Mouse (Mus musculus) G1E-ER4 (cell line): ENCODE data around the gene Flrt3. TPM values are rescaled to one million over a fixed set of nuclear protein-coding genes. Genes with fewer than 3 reads are reported as not detected.

Experiments used
- GATA1 ChIP-seq: IDR thresholded peaks from one replicate; pipeline ENCODE4 v1.8.0; 2012; ENCODE audit warnings: low read length, inconsistent platforms
- polyA plus RNA-seq: library from polyadenylated mRNA; stranded (reverse); fragments of >175 nt; gene quantifications from 2 replicates; pipeline ENCODE4 v1.2.3, GENCODE M21; 2012

Flrt3 gene
- polyA plus RNA-seq, 1 experiment, result not detected

DNA sequence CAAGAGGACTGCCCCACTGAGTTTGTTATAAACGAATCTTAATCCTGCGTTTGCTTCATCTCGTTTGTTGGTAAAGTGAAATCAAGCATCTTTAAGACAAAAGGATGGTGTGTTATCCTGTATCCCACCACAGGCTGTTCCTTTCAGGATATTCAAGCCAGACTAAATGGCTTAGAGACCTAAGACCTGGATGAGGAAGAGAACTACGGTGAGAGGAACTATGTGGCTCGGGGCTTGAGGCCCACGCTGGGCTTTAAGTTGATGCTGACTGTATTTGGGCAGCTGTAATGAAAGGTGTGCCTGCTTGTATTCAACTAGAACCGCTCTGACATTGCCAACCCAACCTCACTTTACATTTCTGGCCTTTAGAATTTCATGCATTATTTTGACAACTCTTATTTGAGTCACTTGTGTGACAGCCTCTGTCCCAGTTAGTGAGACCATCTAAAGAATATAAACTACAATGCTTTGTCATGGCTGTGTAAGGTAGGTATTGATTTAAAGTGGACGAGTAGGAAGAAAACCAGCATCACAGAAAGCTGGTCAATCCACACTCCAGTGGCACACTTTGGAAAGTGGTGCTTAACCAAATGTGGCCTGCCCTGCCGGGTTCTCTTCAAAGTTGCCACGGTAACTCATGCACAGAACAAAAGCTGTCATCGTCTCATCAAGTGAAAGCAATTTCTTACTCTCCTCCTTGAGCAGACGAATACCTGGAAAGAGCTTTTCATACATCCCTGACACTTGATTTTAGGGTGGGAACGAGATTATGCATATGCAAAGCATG is 3.8 kb downstream of the Flrt3 start:
- TF ChIP-seq GATA1, result no peak

DNA sequence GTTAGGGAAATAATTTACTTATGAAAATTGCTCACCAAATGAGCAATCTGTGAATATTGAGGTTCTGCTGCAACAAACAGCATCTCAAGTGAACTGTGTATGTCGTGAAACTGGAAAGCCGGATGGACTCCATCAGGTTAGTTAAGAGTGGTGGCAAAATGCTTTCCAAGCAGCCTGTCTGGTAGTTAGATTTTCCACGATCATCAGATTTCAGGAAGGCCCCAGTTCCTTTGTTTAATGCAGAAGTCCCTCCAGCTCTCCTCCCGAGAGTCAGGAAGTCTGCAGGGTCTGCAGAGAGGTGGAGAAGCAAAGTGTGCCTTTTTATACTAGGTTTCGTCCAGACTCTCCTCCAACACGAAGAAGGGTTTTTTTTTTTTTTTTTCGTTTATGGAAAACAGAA is 4.4 kb downstream of the Flrt3 start:
- no peak for TF ChIP-seq GATA1

DNA sequence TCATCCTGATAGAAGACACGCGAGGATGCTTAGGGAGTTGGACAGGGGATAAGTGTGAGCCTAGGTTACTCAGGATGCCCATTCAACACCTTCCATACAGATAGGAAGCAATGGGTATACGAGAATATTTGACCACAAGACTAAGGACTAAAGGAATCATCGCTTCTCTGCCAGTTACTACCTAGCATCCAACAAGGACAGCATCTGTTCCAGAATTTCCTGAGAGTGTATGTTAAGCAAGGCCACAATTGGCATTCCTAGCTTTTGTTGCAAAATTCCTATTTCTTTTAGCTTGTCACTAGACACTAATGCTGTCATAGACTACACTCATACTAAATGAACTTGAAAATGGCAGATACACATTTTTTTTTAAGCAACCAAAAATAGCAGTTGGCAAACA is 6.9 kb downstream of the Flrt3 start:
- TF ChIP-seq GATA1, result no peak

DNA sequence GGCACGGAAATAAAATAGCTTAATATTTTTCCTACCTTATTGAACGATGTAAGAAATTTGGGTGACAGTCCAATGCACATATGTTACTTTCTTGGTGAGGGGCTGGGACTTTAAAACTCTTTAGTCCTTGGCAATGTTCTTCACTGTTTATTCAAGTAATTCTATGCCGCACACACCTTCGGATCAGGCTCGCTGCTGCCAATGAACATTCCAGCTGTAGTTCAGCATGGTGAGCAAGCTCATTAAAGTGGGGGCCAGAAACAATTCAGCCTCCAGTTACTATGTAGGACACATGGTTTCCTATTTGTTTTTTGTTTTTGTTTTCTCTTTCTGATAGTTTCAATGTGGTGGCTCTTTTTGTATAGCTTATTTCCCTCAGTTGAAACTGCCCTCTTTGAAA is 8.6 kb downstream of the Flrt3 start:
- no peak for TF ChIP-seq GATA1

DNA sequence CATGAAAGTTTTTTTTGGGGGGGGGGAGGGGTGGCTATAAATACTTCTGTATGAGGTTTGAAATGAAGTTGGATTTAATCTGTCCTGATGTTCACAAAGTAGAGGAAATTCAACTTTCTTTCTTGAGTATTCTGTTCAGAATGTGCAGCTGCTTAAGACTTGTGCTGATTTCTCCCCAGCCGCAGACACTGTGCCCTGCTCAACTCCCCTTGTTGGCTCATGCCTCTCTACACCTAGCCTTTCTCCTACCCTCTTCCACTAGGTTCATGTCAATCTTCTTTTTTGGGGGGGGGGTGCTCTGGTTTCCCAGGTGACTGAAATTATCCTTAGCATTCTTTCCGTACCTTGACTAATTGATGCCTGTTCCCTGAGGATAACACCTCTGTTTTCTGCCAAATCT is 17.3 kb downstream of the Flrt3 start:
- no peak for TF ChIP-seq GATA1

DNA sequence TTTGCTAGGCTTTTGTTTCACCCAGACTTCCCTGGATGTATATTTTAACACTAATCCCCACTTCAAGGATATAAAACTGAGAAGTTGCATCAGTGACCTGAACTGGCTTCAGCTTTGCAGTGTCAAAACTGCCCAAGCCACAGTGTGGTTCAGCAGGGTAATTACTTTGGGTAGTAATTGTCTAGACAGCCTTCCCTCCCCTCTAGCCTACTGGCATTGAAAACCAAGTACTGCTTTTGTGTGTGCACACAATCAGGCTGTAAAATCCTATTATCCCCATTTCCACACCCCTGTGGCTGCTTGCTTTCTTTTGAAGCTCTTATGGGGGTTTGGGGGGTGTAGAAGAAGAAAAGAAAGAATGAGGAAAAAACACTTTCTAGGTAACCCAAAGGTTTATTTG is 17.8 kb downstream of the Flrt3 start:
- no peak for TF ChIP-seq GATA1

DNA sequence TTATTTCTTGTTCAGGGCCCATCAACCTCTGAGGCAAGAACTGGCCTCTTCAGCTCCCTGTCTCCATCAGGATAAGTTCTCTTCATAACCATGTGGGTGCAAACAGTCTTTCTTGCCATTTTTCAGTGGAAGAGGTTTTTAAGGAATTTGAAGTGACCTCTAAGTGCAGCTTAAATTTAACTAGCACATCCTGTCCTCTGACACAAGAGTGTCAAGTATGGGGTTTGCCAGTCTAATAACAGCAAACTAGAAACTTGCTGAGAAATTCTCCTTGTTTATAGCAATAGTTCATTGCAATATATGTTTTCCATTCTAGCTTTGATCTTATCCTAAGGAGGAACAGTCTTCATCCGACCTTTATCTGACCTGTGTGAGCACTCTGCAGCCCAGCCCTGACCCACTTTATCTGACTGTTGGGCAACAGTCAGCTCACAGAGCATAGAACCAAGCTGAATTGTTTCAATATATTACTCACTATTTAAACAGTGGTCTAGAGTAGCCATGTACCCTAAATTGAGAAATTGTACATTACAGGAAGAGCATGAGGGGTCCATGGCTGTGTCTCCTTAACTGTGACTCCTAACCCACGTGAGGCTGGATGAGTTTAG is 49.4 kb downstream of the Flrt3 start:
- TF ChIP-seq GATA1, result no peak

DNA sequence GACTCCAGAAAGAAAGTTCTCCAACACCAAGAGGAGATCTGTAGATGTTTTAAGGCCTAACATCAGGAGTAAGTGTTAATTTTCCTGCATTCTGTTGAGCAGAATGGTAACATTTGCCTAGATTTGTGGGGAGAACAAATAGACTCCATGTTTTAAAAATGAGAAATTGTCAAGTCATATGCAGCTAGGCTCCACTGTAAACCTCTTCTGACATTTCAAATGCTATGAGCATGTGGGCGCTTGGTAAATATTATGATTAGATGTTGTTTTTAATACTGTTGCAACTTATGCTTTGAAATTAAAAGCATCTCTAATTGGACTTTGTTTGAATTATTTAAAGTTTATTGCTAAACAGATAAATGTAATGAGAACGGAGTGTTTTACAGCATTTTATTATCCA is 55.8 kb downstream of the Flrt3 start:
- no peak for TF ChIP-seq GATA1
